Mouse (Mus musculus) midbrain, embryonic 11.5 days (tissue): ENCODE measurements around the gene Prdm11. TPM values are rescaled to one million over a fixed set of nuclear protein-coding genes. Genes with fewer than 3 reads are reported as not detected.
A peak's percentile ranks its signal among the peaks of the same experiment; 100 is the strongest.

Experiments used
- ATAC-seq: fragments of 200-750 bp; cut with Nextera tagmentation; 2 replicates; pipeline ENCODE4 v1.8.0; 2017; ENCODE audit warnings: moderate TSS enrichment, moderate library complexity; ENCODE audit not compliant: low FRiP score
- DNase-seq: peaks from one replicate; pipeline ENCODE4 v3.0.0; 2015; ENCODE audit warnings: low spot score; ENCODE audit errors: missing footprints
- H3K27ac ChIP-seq: fragments of 300-500 bp; sonication (generic); 2 replicates; pipeline ENCODE4 v1.5.1; 2014; ENCODE audit warnings: low read depth, low read length
- H3K27me3 ChIP-seq: fragments of 300-500 bp; sonication (generic); 2 replicates; pipeline ENCODE4 v1.6.1; 2014; ENCODE audit warnings: mild to moderate bottlenecking, low read length, moderate library complexity, mixed read lengths; ENCODE audit not compliant: control insufficient read depth, insufficient read depth
- H3K36me3 ChIP-seq: fragments of 300-500 bp; sonication (generic); 2 replicates; pipeline ENCODE4 v1.6.1; 2014; ENCODE audit warnings: mild to moderate bottlenecking, low read length, moderate library complexity, mixed read lengths; ENCODE audit not compliant: control insufficient read depth, insufficient read depth
- H3K4me1 ChIP-seq: fragments of 300-500 bp; sonication (generic); 2 replicates; pipeline ENCODE4 v1.6.1; 2014; ENCODE audit warnings: low read length; ENCODE audit not compliant: control insufficient read depth, insufficient read depth
- H3K4me2 ChIP-seq: fragments of 300-500 bp; sonication (generic); 2 replicates; pipeline ENCODE4 v1.6.1; 2014; ENCODE audit warnings: mild to moderate bottlenecking, moderate library complexity
- H3K4me3 ChIP-seq: fragments of 300-500 bp; sonication (generic); 2 replicates; pipeline ENCODE4 v1.5.1; 2014; ENCODE audit warnings: low read depth, low read length
- H3K9ac ChIP-seq: fragments of 300-500 bp; sonication (generic); 2 replicates; pipeline ENCODE4 v1.6.1; 2014; ENCODE audit warnings: low read length
- H3K9me3 ChIP-seq: fragments of 300-500 bp; sonication (generic); 2 replicates; pipeline ENCODE4 v1.6.1; 2016; ENCODE audit warnings: low read length; ENCODE audit not compliant: control insufficient read depth
- whole genome bisulfite sequencing: fragments of 180-500 bp; shearing (Covaris S2); extraction: QIAGEN DNeasy Blood & Tissue Kit; methylation state at CpG from one replicate; pipeline ENCODE4 v1.1.7; 2014; 5-methylcytosine and 5-hydroxymethylcytosine counted together
- polyA plus RNA-seq: library from polyadenylated mRNA; unstranded; fragments of >200 nt; fragmentation: Nextera tagmentation; extraction: Ambion mirVana; gene quantifications from 2 replicates; pipeline ENCODE4 v1.2.1, GENCODE M21; 2014

Prdm11 gene
- polyA plus RNA-seq, 1 experiment from 2014 or later, result 0.90 TPM

GRCm38 (mm10) chr2:92938827-92939226, 107.1 kb downstream of the Prdm11 start:
- ATAC-seq (no peak), DNase-seq (no peak)
- H3K4me1 ChIP-seq, result peaks cover 9% of the 10 kb centered on the region
- no peak overlapping the region for H3K4me3 ChIP-seq
- WGBS, result 95% methylated on average over 7 of the region's 7 CpGs
- H3K27me3 ChIP-seq, result 0 out of 2 replicates have a peak, but pooled peaks cover 2% of the 10 kb centered on the region
- H3K9me3 ChIP-seq, result no peaks in the 10 kb centered on the region
- H3K4me2 ChIP-seq, result no peak overlapping the region
- H3K9ac ChIP-seq, result no peak overlapping the region
- H3K27ac ChIP-seq, result no peak overlapping the region
- H3K36me3 ChIP-seq, result no peaks in the 10 kb centered on the region

GRCm38 (mm10) chr2:92938063-92938462, 107.9 kb downstream of the Prdm11 start:
- H3K4me1 ChIP-seq, result peaks cover 9% of the 10 kb centered on the region
- H3K9me3 ChIP-seq, result no peaks in the 10 kb centered on the region
- no peak overlapping the region for H3K4me3 ChIP-seq
- ATAC-seq (no peak), DNase-seq (peak; percentile 10)
- 88% methylated on average over 5 of the region's 5 CpGs for WGBS
- H3K27me3 ChIP-seq, result 0 out of 2 replicates have a peak, but pooled peaks cover 2% of the 10 kb centered on the region
- H3K27ac ChIP-seq, result no peak overlapping the region
- H3K9ac ChIP-seq, result no peak overlapping the region
- no peak overlapping the region for H3K4me2 ChIP-seq
- H3K36me3 ChIP-seq, result no peaks in the 10 kb centered on the region

GRCm38 (mm10) chr2:92935483-92935882, 110.5 kb downstream of the Prdm11 start:
- H3K9me3 ChIP-seq, result no peaks in the 10 kb centered on the region
- 57% methylated on average over 3 of the region's 3 CpGs for WGBS
- H3K4me1 ChIP-seq, result peaks cover 9% of the 10 kb centered on the region
- H3K4me2 ChIP-seq, result no peak overlapping the region
- no peak overlapping the region for H3K4me3 ChIP-seq
- no peak overlapping the region for H3K27ac ChIP-seq
- no peaks in the 10 kb centered on the region for H3K36me3 ChIP-seq
- ATAC-seq, result no peak
- H3K27me3 ChIP-seq, result 0 out of 2 replicates have a peak, but pooled peaks cover 2% of the 10 kb centered on the region
- peak; percentile 76 for DNase-seq
- H3K9ac ChIP-seq, result no peak overlapping the region

- WGBS, result 19% methylated on average over 10 of the region's 10 CpGs
- Histone ChIP-seq H3K9ac (no peak overlapping the region), H3K9me3 (no peaks in the 10 kb centered on the region), H3K36me3 (no peaks in the 10 kb centered on the region), H3K27me3 (0 out of 2 replicates have a peak, but pooled peaks cover 2% of the 10 kb centered on the region), H3K4me2 (no peak overlapping the region), H3K4me1 (peaks cover 9% of the 10 kb centered on the region), H3K4me3 (no peak overlapping the region), H3K27ac (no peak overlapping the region)
- peak; percentile 82 for DNase-seq
- ATAC-seq, result no peak
These were observed 111.5 kb downstream of the Prdm11 start for GRCm38 (mm10) chr2:92934312-92934982.

- no peak for ATAC-seq
- no peak overlapping the region for H3K4me2 ChIP-seq
- no peak for DNase-seq
- H3K4me3 ChIP-seq, result no peak overlapping the region
- 89% methylated on average over 6 of the region's 6 CpGs for WGBS
- H3K36me3 ChIP-seq, result no peaks in the 10 kb centered on the region
- H3K9me3 ChIP-seq, result no peaks in the 10 kb centered on the region
- 0 out of 2 replicates have a peak, but pooled peaks cover 2% of the 10 kb centered on the region for H3K27me3 ChIP-seq
- H3K4me1 ChIP-seq, result peaks cover 9% of the 10 kb centered on the region
- no peak overlapping the region for H3K27ac ChIP-seq
- no peak overlapping the region for H3K9ac ChIP-seq
These were observed 112.6 kb downstream of the Prdm11 start for GRCm38 (mm10) chr2:92933379-92933778.

GRCm38 (mm10) chr2:92931061-92931460, 114.9 kb downstream of the Prdm11 start:
- H3K27ac ChIP-seq, result no peak overlapping the region
- peaks cover 9% of the 10 kb centered on the region for H3K4me1 ChIP-seq
- H3K36me3 ChIP-seq, result no peaks in the 10 kb centered on the region
- no peak overlapping the region for H3K4me3 ChIP-seq
- no peaks in the 10 kb centered on the region for H3K9me3 ChIP-seq
- DNase-seq (no peak), ATAC-seq (no peak)
- 89% methylated on average over 7 of the region's 7 CpGs for WGBS
- no peaks in the 10 kb centered on the region for H3K27me3 ChIP-seq
- no peak overlapping the region for H3K4me2 ChIP-seq
- H3K9ac ChIP-seq, result no peak overlapping the region

- no peak overlapping the region for H3K4me2 ChIP-seq
- no peaks in the 10 kb centered on the region for H3K36me3 ChIP-seq
- no peak overlapping the region for H3K27ac ChIP-seq
- peak; percentile 79 for DNase-seq
- H3K9me3 ChIP-seq, result no peaks in the 10 kb centered on the region
- H3K9ac ChIP-seq, result no peak overlapping the region
- no peak for ATAC-seq
- H3K4me1 ChIP-seq, result peaks cover 7% of the 10 kb centered on the region
- WGBS, result 79% methylated on average over 5 of the region's 5 CpGs
- no peaks in the 10 kb centered on the region for H3K27me3 ChIP-seq
- H3K4me3 ChIP-seq, result no peak overlapping the region
These were observed 116.3 kb downstream of the Prdm11 start for GRCm38 (mm10) chr2:92929696-92930095.

GRCm38 (mm10) chr2:92924677-92925259, 121.2 kb downstream of the Prdm11 start:
- Histone ChIP-seq H3K4me2 (no peak overlapping the region), H3K9me3 (no peaks in the 10 kb centered on the region), H3K27me3 (no peaks in the 10 kb centered on the region), H3K27ac (no peak overlapping the region), H3K4me3 (no peak overlapping the region), H3K4me1 (peaks cover 3% of the 10 kb centered on the region; the same call in 1 of the 2 replicates), H3K36me3 (no peaks in the 10 kb centered on the region), H3K9ac (no peak overlapping the region)
- DNase-seq (peak; percentile 70), ATAC-seq (no peak)
- 71% methylated on average over 6 of the region's 6 CpGs for WGBS

GRCm38 (mm10) chr2:92920709-92921108, 125.3 kb downstream of the Prdm11 start:
- peak; percentile 73; the same call in 1 of the 2 replicates for ATAC-seq
- WGBS, result 54% methylated on average over 4 of the region's 4 CpGs
- H3K9me3 ChIP-seq, result no peaks in the 10 kb centered on the region
- no peaks in the 10 kb centered on the region for H3K27me3 ChIP-seq
- H3K4me1 ChIP-seq, result peaks cover 12% of the 10 kb centered on the region
- no peak overlapping the region for H3K27ac ChIP-seq
- no peaks in the 10 kb centered on the region for H3K36me3 ChIP-seq
- H3K4me3 ChIP-seq, result no peak overlapping the region
- H3K4me2 ChIP-seq, result no peak overlapping the region
- no peak for DNase-seq
- no peak overlapping the region for H3K9ac ChIP-seq
